Mouse (Mus musculus) liver, postnatal 0 days (tissue): ENCODE results near the gene Slc22a1. TPM values are rescaled to one million over a fixed set of nuclear protein-coding genes. Genes with fewer than 3 reads are reported as not detected.

Experiments
- ATAC-seq: fragments of 200-750 bp; cut with Nextera tagmentation; 2 replicates; pipeline ENCODE4 v1.8.0; 2017; ENCODE audit warnings: mild to moderate bottlenecking, moderate library complexity
- DNase-seq: peaks from one replicate; pipeline ENCODE4 v3.0.0-alpha.2; 2016
- H3K27ac ChIP-seq: fragments of 300-500 bp; sonication (generic); 2 replicates; pipeline ENCODE4 v1.5.1; 2014; ENCODE audit warnings: antibody characterized with exemption, moderate library complexity, mild to moderate bottlenecking, low read depth
- H3K27me3 ChIP-seq: fragments of 300-500 bp; sonication (generic); 2 replicates; pipeline ENCODE4 v1.6.1; 2014; ENCODE audit warnings: low read length, control low read depth, mixed read lengths; ENCODE audit not compliant: insufficient read depth
- H3K36me3 ChIP-seq: fragments of 300-500 bp; sonication (generic); replicated peaks from 2 replicates; pipeline ENCODE4 v1.6.1; 2014; ENCODE audit warnings: mild to moderate bottlenecking, control low read depth, low read length, moderate library complexity, mixed read lengths; ENCODE audit not compliant: insufficient read depth
- H3K4me1 ChIP-seq: fragments of 300-500 bp; sonication (generic); 2 replicates; pipeline ENCODE4 v1.6.1; 2014; ENCODE audit warnings: antibody characterized with exemption, mild to moderate bottlenecking, control low read depth; ENCODE audit not compliant: insufficient read depth
- H3K4me2 ChIP-seq: fragments of 300-500 bp; sonication (generic); 2 replicates; pipeline ENCODE4 v1.6.1; 2014; ENCODE audit warnings: low read depth, mild to moderate bottlenecking, low read length, moderate library complexity, mixed read lengths
- H3K4me3 ChIP-seq: fragments of 300-500 bp; sonication (generic); 2 replicates; pipeline ENCODE4 v1.5.1; 2014; ENCODE audit warnings: low read depth, low read length
- H3K9ac ChIP-seq: fragments of 300-500 bp; sonication (generic); replicated peaks from 2 replicates; pipeline ENCODE4 v1.6.1; 2014; ENCODE audit warnings: mild to moderate bottlenecking, moderate library complexity
- H3K9me3 ChIP-seq: fragments of 300-500 bp; sonication (generic); 2 replicates; pipeline ENCODE4 v1.6.1; 2016; ENCODE audit warnings: mild to moderate bottlenecking, control low read depth, low read length, mixed read lengths
- CTCF ChIP-seq: sonication (generic); IDR thresholded peaks from 2 replicates; pipeline ENCODE4 v1.5.1; 2016; ENCODE audit warnings: antibody characterized with exemption, low read depth
- EP300 ChIP-seq: IDR thresholded peaks from 2 replicates; pipeline ENCODE4 v1.6.1; 2016; ENCODE audit warnings: antibody characterized with exemption, low read depth, mild to moderate bottlenecking
- WGBS: fragments of 180-500 bp; shearing (Covaris S2); extraction: QIAGEN DNeasy Blood & Tissue Kit; methylation state at CpG from one replicate; pipeline ENCODE4 v1.1.7; 2014; ENCODE audit not compliant: insufficient replicate concordance; 5-methylcytosine and 5-hydroxymethylcytosine counted together
- polyA plus RNA-seq: library from polyadenylated mRNA; unstranded; fragments of >200 nt; fragmentation: Nextera tagmentation; extraction: Ambion mirVana; gene quantifications from 2 replicates; pipeline ENCODE4 v1.2.1, GENCODE M21; 2015

Gene Slc22a1
- polyA plus RNA-seq, 1 experiment from 2014 or later, result 11.7 TPM

- Histone ChIP-seq H3K9ac (no peak overlapping the region), H3K4me2 (no peak overlapping the region), H3K9me3 (no peaks in the 10 kb centered on the region), H3K27me3 (no peaks in the 10 kb centered on the region), H3K27ac (no peak overlapping the region), H3K36me3 (no peaks in the 10 kb centered on the region), H3K4me3 (no peak overlapping the region), H3K4me1 (peaks cover 3% of the 10 kb centered on the region; the same call in 1 of the 2 replicates)
- DNase-seq (no peak), ATAC-seq (no peak)
- WGBS, result 78% methylated on average over 3 of the region's 3 CpGs
- no peak for TF ChIP-seq EP300
- no peak for TF ChIP-seq CTCF
Observed at GRCm38 (mm10) chr17:12654061-12654460, 21.6 kb downstream of the Slc22a1 start.

DNA sequence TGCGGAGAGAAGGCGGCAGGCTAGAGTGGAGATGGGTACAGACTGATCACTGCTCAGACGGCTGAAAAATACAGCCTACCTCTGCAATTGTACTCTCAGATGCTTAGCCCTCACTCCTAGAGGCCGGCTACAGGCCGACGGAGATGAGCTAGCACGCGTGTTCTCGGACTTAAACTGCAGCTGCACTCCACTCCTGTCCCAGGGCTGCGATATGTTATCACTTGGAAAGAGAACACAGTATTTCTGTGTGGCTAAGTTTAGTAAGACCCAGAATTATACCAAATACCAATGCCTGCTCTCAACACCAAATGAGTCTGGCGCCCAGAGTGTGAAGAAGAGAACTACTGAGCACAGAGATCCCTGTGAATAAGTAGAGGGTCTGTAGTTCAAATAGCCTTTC is 23.0 kb downstream of the Slc22a1 start:
- Histone ChIP-seq H3K4me2 (no peak overlapping the region), H3K27me3 (no peaks in the 10 kb centered on the region), H3K27ac (no peak overlapping the region), H3K4me3 (no peak overlapping the region), H3K4me1 (no peaks in the 10 kb centered on the region), H3K9me3 (no peaks in the 10 kb centered on the region), H3K36me3 (no peaks in the 10 kb centered on the region), H3K9ac (no peak overlapping the region)
- DNase-seq (no peak), ATAC-seq (no peak)
- WGBS, result 84% methylated on average over 11 of the region's 11 CpGs
- TF ChIP-seq EP300, result no peak
- no peak for TF ChIP-seq CTCF

GRCm38 (mm10) chr17:12645461-12645860 is 30.2 kb downstream of the Slc22a1 start:
- DNase-seq, result no peak
- Histone ChIP-seq H3K27ac (no peak overlapping the region), H3K4me2 (no peak overlapping the region), H3K9ac (no peak overlapping the region), H3K27me3 (no peaks in the 10 kb centered on the region), H3K9me3 (no peaks in the 10 kb centered on the region), H3K4me1 (no peaks in the 10 kb centered on the region), H3K4me3 (no peak overlapping the region), H3K36me3 (no peaks in the 10 kb centered on the region)
- WGBS, result 86% methylated on average over 5 of the region's 5 CpGs
- TF ChIP-seq CTCF (no peak), EP300 (no peak)
- no peak for ATAC-seq

GRCm38 (mm10) chr17:12641087-12641486 is 34.5 kb downstream of the Slc22a1 start:
- H3K36me3 ChIP-seq, result no peaks in the 10 kb centered on the region
- no peak for DNase-seq
- no peak overlapping the region for H3K4me2 ChIP-seq
- H3K4me3 ChIP-seq, result no peak overlapping the region
- no peak overlapping the region for H3K9ac ChIP-seq
- no peaks in the 10 kb centered on the region for H3K4me1 ChIP-seq
- no peak for ATAC-seq
- no peak for TF ChIP-seq EP300
- TF ChIP-seq CTCF, result no peak
- 65% methylated on average over 4 of the region's 4 CpGs for WGBS
- H3K27me3 ChIP-seq, result 0 out of 2 replicates have a peak, but pooled peaks cover 6% of the 10 kb centered on the region
- 0 out of 2 replicates have a peak, but pooled peaks cover 2% of the 10 kb centered on the region for H3K9me3 ChIP-seq
- no peak overlapping the region for H3K27ac ChIP-seq

DNA sequence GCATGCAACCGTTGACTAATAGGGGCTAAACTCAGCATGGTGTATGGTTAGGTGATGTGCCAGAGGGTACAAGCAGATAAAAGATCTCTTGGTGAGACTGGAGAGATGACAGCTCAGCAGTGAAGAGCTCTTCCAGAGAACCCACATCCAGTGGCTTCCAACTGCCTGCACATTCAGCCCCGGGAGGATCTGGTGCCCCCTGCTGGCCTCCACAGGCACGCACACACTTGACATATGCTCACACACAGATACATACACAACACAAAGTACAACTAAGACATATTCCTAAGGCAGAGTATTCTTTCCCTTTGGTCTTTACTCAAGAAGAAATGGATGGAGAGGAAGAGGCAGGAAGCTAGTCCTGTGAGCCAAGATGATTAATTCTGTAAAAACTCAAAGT is 36.0 kb downstream of the Slc22a1 start:
- 0 out of 2 replicates have a peak, but pooled peaks cover 8% of the 10 kb centered on the region for H3K27me3 ChIP-seq
- no peak overlapping the region for H3K4me3 ChIP-seq
- 0 out of 2 replicates have a peak, but pooled peaks cover 2% of the 10 kb centered on the region for H3K9me3 ChIP-seq
- no peak overlapping the region for H3K9ac ChIP-seq
- ATAC-seq (no peak), DNase-seq (no peak)
- 92% methylated on average over 3 of the region's 3 CpGs for WGBS
- H3K36me3 ChIP-seq, result no peaks in the 10 kb centered on the region
- no peak overlapping the region for H3K4me2 ChIP-seq
- peak; percentile 33 for TF ChIP-seq CTCF
- no peak for TF ChIP-seq EP300
- H3K4me1 ChIP-seq, result no peaks in the 10 kb centered on the region
- H3K27ac ChIP-seq, result no peak overlapping the region

DNA sequence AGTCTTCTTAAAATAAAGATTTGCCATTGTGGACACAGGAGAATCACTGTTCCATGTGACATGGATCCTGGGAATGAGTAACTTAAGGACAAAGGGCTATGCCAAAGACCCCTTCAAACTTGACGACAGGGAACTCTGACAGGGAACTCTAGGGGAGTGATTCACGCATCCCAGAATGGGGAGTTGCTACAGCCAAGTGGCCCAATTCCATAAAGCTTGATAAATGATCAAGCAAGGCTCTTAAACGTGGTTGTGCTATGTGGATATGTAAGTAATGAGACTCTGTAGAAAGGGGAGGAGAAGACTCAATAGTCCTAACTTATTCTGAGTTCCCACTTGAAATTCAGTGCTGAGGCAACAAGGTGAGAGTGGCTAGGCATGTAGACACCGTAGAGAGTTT is 40.8 kb downstream of the Slc22a1 start:
- Histone ChIP-seq H3K9ac (no peak overlapping the region), H3K4me3 (no peak overlapping the region), H3K36me3 (no peaks in the 10 kb centered on the region), H3K4me1 (no peaks in the 10 kb centered on the region), H3K4me2 (no peak overlapping the region), H3K27ac (no peak overlapping the region), H3K9me3 (0 out of 2 replicates have a peak, but pooled peaks cover 2% of the 10 kb centered on the region), H3K27me3 (0 out of 2 replicates have a peak, but pooled peaks cover 8% of the 10 kb centered on the region)
- 56% methylated on average over 4 of the region's 4 CpGs for WGBS
- DNase-seq (no peak), ATAC-seq (no peak)
- TF ChIP-seq CTCF (no peak), EP300 (no peak)
